Mouse (Mus musculus): Measurements from ENCODE around the gene Ddah1.

DNA sequence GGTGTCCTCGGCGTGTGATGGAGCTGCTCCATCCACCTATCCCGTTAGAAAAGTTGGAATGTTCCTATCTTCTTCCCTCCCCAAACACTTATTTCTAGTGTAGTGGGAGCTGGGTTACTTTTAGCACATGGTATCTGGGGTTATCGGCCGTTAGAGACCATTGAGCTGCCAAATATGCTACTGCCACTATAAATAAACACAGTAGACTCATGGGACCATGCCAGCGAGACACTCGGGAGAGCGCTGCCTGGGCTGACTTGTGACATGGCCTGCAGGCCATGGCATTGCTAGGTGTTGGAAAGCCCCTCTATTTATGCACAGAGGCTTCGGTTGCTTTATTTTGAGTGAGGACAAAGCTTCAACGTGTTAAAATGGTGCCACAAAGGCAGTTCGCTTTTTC, 139.3 kb downstream of the Ddah1 start:
- TF ChIP-seq POLR2A (IDR thresholded peaks at IDR 0.05; ENCODE audit: borderline replicate concordance, low read depth, low read length), result no peak
- no peak for TF ChIP-seq CTCF (IDR thresholded peaks at IDR 0.05; ENCODE audit: low read depth, low read length)

All from bone marrow macrophage, adult 2 months (primary cell).